Mouse (Mus musculus) megakaryocyte-erythroid progenitor cell, adult 5-6 weeks (primary cell): Measurements from ENCODE around the gene Stag1. TPM values are rescaled to one million over a fixed set of nuclear protein-coding genes. Genes with fewer than 3 reads are reported as not detected.
A peak's percentile ranks its signal among the peaks of the same experiment; 100 is the strongest.

ENCODE experiments used
- ATAC-seq: replicated peaks from 2 replicates; pipeline ENCODE4 v1.8.0; 2016; ENCODE audit warnings: mild to moderate bottlenecking, inconsistent platforms; ENCODE audit not compliant: severe bottlenecking, poor library complexity, low FRiP score, low TSS enrichment
- total RNA-seq, 2 experiments: library from RNA; stranded (forward) in 1 of 2; stranded (reverse) in 1 of 2; fragments of 200-1000, 215-1000 nt in 1 of 2; fragments of >200 nt in 1 of 2; fragmentation: Nextera tagmentation in 1 of 2; gene quantifications; 2 replicates each; pipeline ENCODE4 v1.2.3; 2014 to 2017

Gene Stag1
- total RNA-seq, 2 experiments from 2014 or later = 68.5 to 88.8 TPM

- peak; percentile 92 for ATAC-seq
These were observed 312.8 kb downstream of the Stag1 start for GRCm38 (mm10) chr9:100910352-100910751.

DNA sequence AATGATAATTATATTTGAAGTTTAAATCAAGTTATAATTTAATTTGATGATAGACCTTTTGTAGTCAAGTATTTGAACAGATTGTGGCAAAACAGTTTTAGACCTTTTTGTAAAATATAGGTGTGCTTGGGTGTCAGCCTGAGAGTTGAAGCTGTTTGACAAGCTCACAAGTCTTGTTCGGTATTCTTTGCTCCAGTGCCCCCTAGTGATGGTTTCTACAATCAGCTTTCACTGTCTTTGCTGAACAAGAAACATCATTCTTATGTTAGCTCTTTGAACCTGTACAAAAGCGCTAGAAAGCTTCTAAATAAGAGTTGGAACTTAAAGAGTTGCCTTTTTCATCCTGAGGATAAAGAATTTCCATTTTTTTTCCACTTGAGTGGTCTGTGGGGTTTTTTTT is 319.5 kb downstream of the Stag1 start:
- peak; percentile 87 for ATAC-seq

GRCm38 (mm10) chr9:100926629-100927028 is 329.0 kb downstream of the Stag1 start:
- ATAC-seq = no peak

GRCm38 (mm10) chr9:100942042-100942441 is 344.4 kb downstream of the Stag1 start:
- ATAC-seq = no peak

DNA sequence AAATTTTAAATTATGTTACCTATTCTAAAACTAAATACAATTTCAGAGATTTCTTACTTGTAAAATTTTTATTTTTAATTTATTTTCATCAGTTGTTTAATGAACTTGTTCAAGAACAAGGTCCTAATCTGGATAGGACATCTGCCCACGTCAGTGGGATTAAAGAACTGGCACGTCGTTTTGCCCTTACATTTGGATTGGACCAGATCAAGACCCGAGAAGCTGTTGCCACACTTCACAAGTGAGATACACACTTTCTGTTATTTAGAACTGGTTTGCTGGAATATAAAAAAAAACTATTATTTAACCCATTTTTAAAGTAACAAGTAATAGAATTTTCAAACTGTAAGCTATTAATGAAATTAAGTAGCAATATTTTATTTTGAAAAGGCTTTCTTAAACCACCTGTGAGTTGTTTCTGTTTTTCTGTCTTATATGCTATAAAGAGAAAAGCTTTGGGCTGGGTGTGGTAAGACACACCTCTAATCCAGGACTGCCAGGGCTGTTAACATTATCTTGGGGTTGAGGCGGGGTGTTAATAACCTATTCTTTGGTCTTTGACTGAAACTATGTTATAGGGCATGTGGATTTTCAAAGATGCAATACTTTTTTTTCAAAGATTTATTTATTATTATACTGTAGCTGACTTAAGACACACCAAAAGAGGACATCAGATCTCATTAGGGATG is 347.2 kb downstream of the Stag1 start:
- ATAC-seq = peak; percentile 90

- ATAC-seq = peak; percentile 79
These were observed 353.9 kb downstream of the Stag1 start for GRCm38 (mm10) chr9:100951481-100951880.

GRCm38 (mm10) chr9:100962903-100963427 is 365.4 kb downstream of the Stag1 start:
- ATAC-seq = peak; percentile 90

GRCm38 (mm10) chr9:100963428-100963912 is 365.9 kb downstream of the Stag1 start:
- ATAC-seq = peak; percentile 46

DNA sequence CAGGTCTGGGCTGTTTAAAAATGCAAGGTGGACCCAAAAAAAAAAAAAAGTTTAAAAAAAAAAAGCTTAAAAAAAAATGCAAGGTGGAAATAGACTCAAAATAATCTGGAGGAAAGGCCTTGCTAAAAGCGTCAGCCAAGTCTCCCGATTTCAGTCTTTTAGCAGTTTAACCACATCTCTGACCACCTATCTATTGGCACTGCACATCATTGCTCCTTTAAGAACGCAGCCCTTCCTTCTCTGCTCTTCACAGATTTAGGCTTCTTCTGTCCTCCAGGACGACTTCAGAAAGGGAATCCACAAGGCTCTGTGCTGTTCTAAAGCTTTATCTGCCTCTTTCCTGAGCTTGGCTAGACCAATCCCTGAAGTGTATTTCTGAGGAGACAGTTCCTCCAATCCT is 366.5 kb downstream of the Stag1 start:
- ATAC-seq = peak; percentile 32

DNA sequence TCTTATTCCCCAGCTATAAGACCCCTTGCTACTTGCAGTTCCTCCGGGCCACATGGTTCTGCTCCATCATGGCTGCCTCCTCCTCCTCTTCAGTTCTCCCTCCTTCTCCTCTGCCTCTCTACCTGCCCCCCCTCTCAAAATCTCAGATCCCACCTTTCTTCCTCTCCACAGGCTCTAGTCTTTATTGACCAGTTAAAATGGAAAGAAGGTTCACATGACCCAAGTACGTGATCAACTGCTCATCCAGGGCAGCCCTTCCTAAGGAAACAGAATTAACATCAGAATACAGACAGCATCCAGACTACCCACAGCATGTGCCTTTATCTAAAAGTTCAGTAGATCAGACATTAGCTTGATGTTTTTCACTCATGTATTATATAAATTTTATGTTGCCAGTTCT is 371.9 kb downstream of the Stag1 start:
- ATAC-seq = no peak

- no peak for ATAC-seq
These were observed 381.1 kb downstream of the Stag1 start for GRCm38 (mm10) chr9:100978666-100979065.

DNA sequence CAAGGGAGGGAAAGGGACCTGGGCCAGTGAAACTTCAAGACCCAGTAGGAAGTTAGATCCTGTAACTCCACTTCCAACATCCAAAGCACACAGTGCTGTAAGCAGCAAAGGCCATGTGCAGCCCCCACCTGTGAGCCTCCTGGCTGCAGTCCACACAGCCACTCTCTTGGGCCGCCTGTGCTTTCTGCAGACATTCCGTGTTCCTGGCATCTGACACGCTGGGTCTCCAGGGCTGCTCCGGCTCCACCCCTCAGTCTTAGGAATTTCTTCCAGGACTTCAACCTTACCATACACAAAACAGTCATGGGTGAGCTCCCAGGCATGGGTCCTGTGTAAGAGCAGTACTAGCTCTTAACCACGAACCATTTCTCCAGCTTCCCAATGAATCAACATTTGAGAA is 381.7 kb downstream of the Stag1 start:
- ATAC-seq = no peak

GRCm38 (mm10) chr9:100982786-100983185 is 385.2 kb downstream of the Stag1 start:
- no peak for ATAC-seq

- ATAC-seq = no peak
These were observed 387.0 kb downstream of the Stag1 start for GRCm38 (mm10) chr9:100984381-100985310.

DNA sequence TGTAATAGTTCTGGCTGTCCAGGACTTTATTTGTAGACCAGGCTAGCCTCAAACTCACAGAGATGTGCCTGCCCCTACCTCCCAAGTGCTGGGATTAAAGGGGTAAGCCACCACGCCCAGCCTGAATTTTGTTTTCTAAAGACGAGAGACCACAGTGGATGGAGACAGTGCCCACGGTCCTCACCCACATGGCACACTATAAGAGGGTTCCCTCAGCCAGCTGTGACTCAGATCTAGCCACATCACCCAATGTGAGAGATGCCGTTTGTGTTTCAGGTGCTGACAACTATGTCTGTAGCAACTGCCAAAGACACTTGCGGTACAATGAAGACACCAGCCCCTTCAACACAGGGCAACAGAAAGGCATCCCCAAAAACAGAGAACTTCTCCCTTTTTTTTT is 389.4 kb downstream of the Stag1 start:
- ATAC-seq = no peak

GRCm38 (mm10) chr9:100987850-100988249 is 390.3 kb downstream of the Stag1 start:
- no peak for ATAC-seq

- no peak for ATAC-seq
These were observed 393.0 kb downstream of the Stag1 start for GRCm38 (mm10) chr9:100990609-100991008.

- ATAC-seq = no peak
These were observed 393.7 kb downstream of the Stag1 start for GRCm38 (mm10) chr9:100991321-100991720.

GRCm38 (mm10) chr9:100992191-100992590 is 394.6 kb downstream of the Stag1 start:
- ATAC-seq = no peak

GRCm38 (mm10) chr9:100993937-100994336 is 396.3 kb downstream of the Stag1 start:
- ATAC-seq = no peak
